Mouse (Mus musculus) embryonic facial prominence, embryonic 15.5 days (tissue): ENCODE data around the gene Tsc2. TPM values are rescaled to one million over a fixed set of nuclear protein-coding genes. Genes with fewer than 3 reads are reported as not detected.
"Not testable (repeated sequence)": the region's sequence is repeated elsewhere in the genome, so short reads cannot be mapped to it uniquely, and the experiment has no call there.

Source experiments
- ATAC-seq: fragments of 200-750 bp; cut with Nextera tagmentation; 2 replicates; pipeline ENCODE4 v1.8.0; 2017; ENCODE audit warnings: low read depth, moderate TSS enrichment; ENCODE audit not compliant: insufficient number of reproducible peaks, low FRiP score, low TSS enrichment
- H3K27ac ChIP-seq: fragments of 300-500 bp; sonication (generic); replicated peaks from 2 replicates; pipeline ENCODE4 v1.5.1; 2015; ENCODE audit warnings: mild to moderate bottlenecking, inconsistent platforms
- H3K27me3 ChIP-seq: fragments of 300-500 bp; sonication (generic); 2 replicates; pipeline ENCODE4 v1.6.1; 2015; ENCODE audit warnings: inconsistent platforms
- H3K36me3 ChIP-seq: fragments of 300-500 bp; sonication (generic); 2 replicates; pipeline ENCODE4 v1.6.1; 2015; ENCODE audit warnings: mild to moderate bottlenecking, inconsistent platforms
- H3K4me1 ChIP-seq: fragments of 300-500 bp; sonication (generic); 2 replicates; pipeline ENCODE4 v1.6.1; 2015; ENCODE audit warnings: inconsistent platforms
- H3K4me2 ChIP-seq: fragments of 300-500 bp; sonication (generic); replicated peaks from 2 replicates; pipeline ENCODE4 v1.6.1; 2015; ENCODE audit warnings: mild to moderate bottlenecking, inconsistent platforms
- H3K4me3 ChIP-seq: fragments of 300-500 bp; sonication (generic); replicated peaks from 2 replicates; pipeline ENCODE4 v1.5.1; 2015; ENCODE audit warnings: mild to moderate bottlenecking, inconsistent platforms
- H3K9ac ChIP-seq: fragments of 300-500 bp; sonication (generic); 2 replicates; pipeline ENCODE4 v1.6.1; 2015; ENCODE audit warnings: inconsistent platforms
- H3K9me3 ChIP-seq: fragments of 300-500 bp; sonication (generic); replicated peaks from 2 replicates; pipeline ENCODE4 v1.6.1; 2016; ENCODE audit warnings: inconsistent platforms
- WGBS: fragments of 180-500 bp; shearing (Covaris S2); methylation state at CpG from one replicate; pipeline ENCODE4 v1.1.7; 2015; 5-methylcytosine and 5-hydroxymethylcytosine counted together
- polyA plus RNA-seq: library from polyadenylated mRNA; unstranded; fragments of >200 nt; fragmentation: Nextera tagmentation; extraction: Ambion mirVana; gene quantifications from 2 replicates; pipeline ENCODE4 v1.2.1, GENCODE M21; 2015

The Tsc2 gene
- polyA plus RNA-seq, result 57.8 and 64.4 TPM in 2 replicates

GRCm38 (mm10) chr17:24632167-24632812 is at the start of gene Tsc2, which contains the start of gene Nthl1:
Gene Tsc2 (minus strand): TSS chr17:24632630.
Gene Nthl1 (plus strand): TSS chr17:24632680.
- Histone ChIP-seq H3K4me2 (peak within 1 kb of the TSS; percentile 77), H3K9ac (peak within 1 kb of the TSS; percentile 75), H3K27ac (peak within 1 kb of the TSS; percentile 97), H3K36me3 (peaks cover 36% of the 10 kb centered on the region), H3K9me3 (no peaks in the 10 kb centered on the region), H3K27me3 (no peaks in the 10 kb centered on the region), H3K4me1 (peaks cover 26% of the 10 kb centered on the region), H3K4me3 (peak within 1 kb of the TSS; percentile 71)
- ATAC-seq, result peak; percentile 87
- WGBS, result 1% methylated on average over 51 of the region's 51 CpGs

- no peak overlapping the region for H3K27ac ChIP-seq
- no peaks in the 10 kb centered on the region for H3K27me3 ChIP-seq
- 0 out of 2 replicates have a peak, but pooled peaks cover 5% of the 10 kb centered on the region for H3K4me1 ChIP-seq
- H3K4me2 ChIP-seq, result no peak overlapping the region
- peaks cover 60% of the 10 kb centered on the region for H3K36me3 ChIP-seq
- WGBS, result 89% methylated on average over 24 of the region's 24 CpGs
- ATAC-seq, result no peak
- H3K9me3 ChIP-seq, result no peaks in the 10 kb centered on the region
- no peak overlapping the region for H3K9ac ChIP-seq
- H3K4me3 ChIP-seq, result no peak overlapping the region
Measured at GRCm38 (mm10) chr17:24677500-24678080, 45.2 kb upstream of the Tsc2 start.

GRCm38 (mm10) chr17:24676877-24677276 is 44.4 kb upstream of the Tsc2 start:
- WGBS, result 92% methylated on average over 5 of the region's 5 CpGs
- no peak overlapping the region for H3K9ac ChIP-seq
- no peaks in the 10 kb centered on the region for H3K27me3 ChIP-seq
- no peak for ATAC-seq
- H3K36me3 ChIP-seq, result peaks cover 57% of the 10 kb centered on the region
- H3K27ac ChIP-seq, result no peak overlapping the region
- no peaks in the 10 kb centered on the region for H3K9me3 ChIP-seq
- H3K4me1 ChIP-seq, result peaks cover 12% of the 10 kb centered on the region
- no peak overlapping the region for H3K4me3 ChIP-seq
- no peak overlapping the region for H3K4me2 ChIP-seq

- 58% methylated on average over 2 of the region's 2 CpGs for WGBS
- Histone ChIP-seq H3K4me1 (peaks cover 19% of the 10 kb centered on the region), H3K9ac (no peak overlapping the region), H3K4me3 (no peak overlapping the region), H3K36me3 (peaks cover 51% of the 10 kb centered on the region), H3K9me3 (no peaks in the 10 kb centered on the region), H3K27me3 (no peaks in the 10 kb centered on the region), H3K27ac (no peak overlapping the region), H3K4me2 (no peak overlapping the region)
- no peak for ATAC-seq
Measured at GRCm38 (mm10) chr17:24676187-24676586, 43.8 kb upstream of the Tsc2 start.

GRCm38 (mm10) chr17:24674277-24674676 is 41.8 kb upstream of the Tsc2 start:
- H3K4me3 ChIP-seq, result no peak overlapping the region
- peaks cover 30% of the 10 kb centered on the region for H3K4me1 ChIP-seq
- H3K27ac ChIP-seq, result no peak overlapping the region
- H3K4me2 ChIP-seq, result no peak overlapping the region
- ATAC-seq, result no peak
- WGBS, result 71% methylated on average over 7 of the region's 7 CpGs
- no peak overlapping the region for H3K9ac ChIP-seq
- peaks cover 32% of the 10 kb centered on the region for H3K36me3 ChIP-seq
- no peaks in the 10 kb centered on the region for H3K27me3 ChIP-seq
- no peaks in the 10 kb centered on the region for H3K9me3 ChIP-seq

- Histone ChIP-seq H3K9ac (no peak overlapping the region), H3K4me3 (no peak overlapping the region), H3K36me3 (peaks cover 12% of the 10 kb centered on the region; the same call in 1 of the 2 replicates), H3K4me1 (peaks cover 38% of the 10 kb centered on the region), H3K27me3 (no peaks in the 10 kb centered on the region), H3K27ac (peak overlapping the region; percentile 22; the same call in 1 of the 2 replicates), H3K4me2 (0 out of 2 replicates have a peak overlapping the region, but pooled peaks have one; percentile 12), H3K9me3 (no peaks in the 10 kb centered on the region)
- ATAC-seq, result no peak
- 15% methylated on average over 5 of the region's 5 CpGs for WGBS
Measured at GRCm38 (mm10) chr17:24672141-24672540, 39.7 kb upstream of the Tsc2 start.

GRCm38 (mm10) chr17:24671346-24671745 is 38.9 kb upstream of the Tsc2 start:
- H3K4me3 ChIP-seq, result 0 out of 2 replicates have a peak overlapping the region, but pooled peaks have one; percentile 99
- no peaks in the 10 kb centered on the region for H3K27me3 ChIP-seq
- no peak overlapping the region for H3K9ac ChIP-seq
- no peaks in the 10 kb centered on the region for H3K9me3 ChIP-seq
- H3K27ac ChIP-seq, result no peak overlapping the region
- peaks cover 38% of the 10 kb centered on the region for H3K4me1 ChIP-seq
- H3K4me2 ChIP-seq, result peak overlapping the region; percentile 82
- WGBS, result 67% methylated on average over 5 of the region's 5 CpGs
- ATAC-seq, result no peak
- H3K36me3 ChIP-seq, result peaks cover 4% of the 10 kb centered on the region; the same call in 1 of the 2 replicates

- H3K27me3 ChIP-seq, result no peaks in the 10 kb centered on the region
- peak overlapping the region; percentile 90 for H3K27ac ChIP-seq
- ATAC-seq, result no peak
- H3K9ac ChIP-seq, result peak overlapping the region; percentile 97
- peaks cover 38% of the 10 kb centered on the region for H3K4me1 ChIP-seq
- H3K36me3 ChIP-seq, result no peaks in the 10 kb centered on the region
- peak overlapping the region; percentile 82 for H3K4me2 ChIP-seq
- no peaks in the 10 kb centered on the region for H3K9me3 ChIP-seq
- WGBS, result 6% methylated on average over 8 of the region's 8 CpGs
- H3K4me3 ChIP-seq, result peak overlapping the region; percentile 99
Measured at GRCm38 (mm10) chr17:24670246-24670844, 37.9 kb upstream of the Tsc2 start.

- Histone ChIP-seq H3K4me1 (peaks cover 38% of the 10 kb centered on the region), H3K36me3 (no peaks in the 10 kb centered on the region), H3K9ac (peak within 1 kb of the TSS; percentile 97), H3K4me3 (peak within 1 kb of the TSS; percentile 99), H3K9me3 (no peaks in the 10 kb centered on the region), H3K27me3 (no peaks in the 10 kb centered on the region), H3K27ac (peak within 1 kb of the TSS; percentile 90), H3K4me2 (peak within 1 kb of the TSS; percentile 82)
- peak; percentile 97 for ATAC-seq
- WGBS, result under 1% methylated on average over 72 of the region's 80 CpGs
Measured at GRCm38 (mm10) chr17:24669545-24670245, 37.3 kb upstream of the Tsc2 start, which contains the start of gene Zfp598. Gene Zfp598 (plus strand): TSS chr17:24669687.

GRCm38 (mm10) chr17:24669214-24669544 is 36.7 kb upstream of the Tsc2 start:
- H3K36me3 ChIP-seq, H3K27me3 ChIP-seq, H3K9me3 ChIP-seq: not testable (repeated sequence)
- peak overlapping the region; percentile 99 for H3K4me3 ChIP-seq
- 9% methylated on average over 15 of the region's 15 CpGs for WGBS
- peak overlapping the region; percentile 97 for H3K9ac ChIP-seq
- peak overlapping the region; percentile 90 for H3K27ac ChIP-seq
- peaks cover 36% of the 10 kb centered on the region for H3K4me1 ChIP-seq
- H3K4me2 ChIP-seq, result peak overlapping the region; percentile 82
- peak; percentile 0; the same call in 1 of the 2 replicates for ATAC-seq

GRCm38 (mm10) chr17:24667416-24667815 is 35.0 kb upstream of the Tsc2 start:
- Histone ChIP-seq H3K27me3 (no peaks in the 10 kb centered on the region), H3K9ac (no peak overlapping the region), H3K27ac (no peak overlapping the region), H3K4me3 (no peak overlapping the region), H3K4me1 (peaks cover 31% of the 10 kb centered on the region), H3K9me3 (no peaks in the 10 kb centered on the region), H3K4me2 (no peak overlapping the region), H3K36me3 (no peaks in the 10 kb centered on the region)
- 24% methylated on average over 6 of the region's 6 CpGs for WGBS
- no peak for ATAC-seq
